Mouse (Mus musculus) kidney, embryonic 16.5 days (tissue): ENCODE measurements around the gene Cphx1. TPM values are rescaled to one million over a fixed set of nuclear protein-coding genes. Genes with fewer than 3 reads are reported as not detected.
A peak's percentile ranks its signal among the peaks of the same experiment; 100 is the strongest.
"Not testable (repeated sequence)": the region's sequence is repeated elsewhere in the genome, so short reads cannot be mapped to it uniquely, and the experiment has no call there.

Experiments
- ATAC-seq: fragments of 200-750 bp; cut with Nextera tagmentation; 2 replicates; pipeline ENCODE4 v1.8.0; 2017; ENCODE audit warnings: moderate TSS enrichment; ENCODE audit not compliant: low FRiP score, low TSS enrichment
- H3K27ac ChIP-seq: fragments of 300-500 bp; sonication (generic); 2 replicates; pipeline ENCODE4 v1.5.1; 2014; ENCODE audit warnings: low read length
- H3K27me3 ChIP-seq: fragments of 300-500 bp; sonication (generic); 2 replicates; pipeline ENCODE4 v1.6.1; 2014; ENCODE audit warnings: low read length, control low read depth, mixed read lengths; ENCODE audit not compliant: insufficient read depth
- H3K36me3 ChIP-seq: fragments of 300-500 bp; sonication (generic); 2 replicates; pipeline ENCODE4 v1.6.1; 2014; ENCODE audit warnings: low read length, control low read depth, mixed read lengths; ENCODE audit not compliant: insufficient read depth
- H3K4me1 ChIP-seq: fragments of 300-500 bp; sonication (generic); 2 replicates; pipeline ENCODE4 v1.6.1; 2014; ENCODE audit warnings: low read length, control low read depth, mixed read lengths; ENCODE audit not compliant: insufficient read depth
- H3K4me2 ChIP-seq: fragments of 300-500 bp; sonication (generic); replicated peaks from 2 replicates; pipeline ENCODE4 v1.6.1; 2014; ENCODE audit warnings: low read depth, low read length
- H3K4me3 ChIP-seq: fragments of 300-500 bp; sonication (generic); 2 replicates; pipeline ENCODE4 v1.5.1; 2014; ENCODE audit warnings: mild to moderate bottlenecking, low read length
- H3K9ac ChIP-seq: fragments of 300-500 bp; sonication (generic); replicated peaks from 2 replicates; pipeline ENCODE4 v1.6.1; 2014; ENCODE audit warnings: low read length
- H3K9me3 ChIP-seq: fragments of 300-500 bp; sonication (generic); 2 replicates; pipeline ENCODE4 v1.6.1; 2016; ENCODE audit warnings: low read length, control low read depth
- WGBS: fragments of 180-500 bp; shearing (Covaris S2); extraction: QIAGEN DNeasy Blood & Tissue Kit; methylation state at CpG from one replicate; pipeline ENCODE4 v1.1.7; 2014; 5-methylcytosine and 5-hydroxymethylcytosine counted together
- polyA plus RNA-seq: library from polyadenylated mRNA; unstranded; fragments of >200 nt; fragmentation: Nextera tagmentation; extraction: Ambion mirVana; gene quantifications from 2 replicates; pipeline ENCODE4 v1.2.1, GENCODE M21; 2015

Gene Cphx1
- polyA plus RNA-seq, result 0.17 TPM in 1 of 2 replicates, not detected in the other

- ATAC-seq, H3K4me1 ChIP-seq, H3K9ac ChIP-seq, H3K27ac ChIP-seq, H3K4me3 ChIP-seq, H3K36me3 ChIP-seq, H3K27me3 ChIP-seq, H3K9me3 ChIP-seq, H3K4me2 ChIP-seq: not testable (repeated sequence)
- no CpG with 5 or more reads among the region's 8 CpGs for WGBS
Measured at GRCm38 (mm10) chr14:25938004-25938403, at the start of gene Cphx1. Gene Cphx1 (plus strand): TSS chr14:25938304.

- H3K27me3 ChIP-seq, H3K4me3 ChIP-seq, H3K36me3 ChIP-seq, ATAC-seq, H3K27ac ChIP-seq, H3K4me2 ChIP-seq, H3K4me1 ChIP-seq, H3K9me3 ChIP-seq, H3K9ac ChIP-seq: not testable (repeated sequence)
- no CpG with 5 or more reads among the region's 3 CpGs for WGBS
Measured at GRCm38 (mm10) chr14:25894566-25894965, 43.5 kb upstream of the Cphx1 start.

- not testable (repeated sequence) for H3K27me3 ChIP-seq, H3K4me2 ChIP-seq, H3K4me1 ChIP-seq, H3K9me3 ChIP-seq, H3K9ac ChIP-seq, H3K4me3 ChIP-seq, H3K36me3 ChIP-seq, H3K27ac ChIP-seq, ATAC-seq
- no CpG with 5 or more reads among the region's 7 CpGs for WGBS
Measured at GRCm38 (mm10) chr14:25895686-25896085, 42.4 kb upstream of the Cphx1 start.

- not testable (repeated sequence) for H3K9me3 ChIP-seq, H3K4me2 ChIP-seq, H3K9ac ChIP-seq, H3K27me3 ChIP-seq, H3K36me3 ChIP-seq, H3K27ac ChIP-seq, H3K4me1 ChIP-seq, H3K4me3 ChIP-seq, ATAC-seq
- no CpG with 5 or more reads among the region's 10 CpGs for WGBS
Measured at GRCm38 (mm10) chr14:25903000-25903399, 35.1 kb upstream of the Cphx1 start, which contains the start of gene Plac9a. Gene Plac9a (minus strand): TSS chr14:25903100.

- not testable (repeated sequence) for H3K27ac ChIP-seq, H3K27me3 ChIP-seq, H3K4me2 ChIP-seq, H3K36me3 ChIP-seq, H3K4me3 ChIP-seq, ATAC-seq, H3K9ac ChIP-seq, H3K4me1 ChIP-seq, H3K9me3 ChIP-seq
- no CpG with 5 or more reads among the region's 5 CpGs for WGBS
Measured at GRCm38 (mm10) chr14:25905243-25905642, 32.9 kb upstream of the Cphx1 start.

GRCm38 (mm10) chr14:25907272-25907671 is 30.8 kb upstream of the Cphx1 start:
- H3K4me3 ChIP-seq, ATAC-seq: not testable (repeated sequence)
- no CpG with 5 or more reads among the region's 9 CpGs for WGBS

GRCm38 (mm10) chr14:25908976-25909375 is 29.1 kb upstream of the Cphx1 start:
- ATAC-seq, H3K4me3 ChIP-seq, H3K36me3 ChIP-seq, H3K9me3 ChIP-seq, H3K4me2 ChIP-seq, H3K27me3 ChIP-seq, H3K27ac ChIP-seq, H3K4me1 ChIP-seq, H3K9ac ChIP-seq: not testable (repeated sequence)
- WGBS, result no CpG with 5 or more reads among the region's 8 CpGs

More at GRCm38 (mm10) chr14:25907272-25907671, 30.8 kb upstream of the Cphx1 start:
- not testable (repeated sequence) for H3K9ac ChIP-seq, H3K36me3 ChIP-seq, H3K4me2 ChIP-seq, H3K27me3 ChIP-seq, H3K4me1 ChIP-seq, H3K27ac ChIP-seq, H3K9me3 ChIP-seq

GRCm38 (mm10) chr14:25918427-25919170 is 19.5 kb upstream of the Cphx1 start:
- H3K4me3 ChIP-seq, ATAC-seq, H3K27me3 ChIP-seq, H3K27ac ChIP-seq, H3K36me3 ChIP-seq, H3K4me1 ChIP-seq, H3K9me3 ChIP-seq, H3K9ac ChIP-seq, H3K4me2 ChIP-seq: not testable (repeated sequence)
- WGBS, result no CpG with 5 or more reads among the region's 5 CpGs

GRCm38 (mm10) chr14:25926814-25927561 is 11.1 kb upstream of the Cphx1 start:
- H3K27me3 ChIP-seq, H3K4me2 ChIP-seq, H3K36me3 ChIP-seq, H3K27ac ChIP-seq, H3K4me1 ChIP-seq, H3K9ac ChIP-seq, H3K4me3 ChIP-seq, H3K9me3 ChIP-seq: not testable (repeated sequence)
- peak; percentile 88 for ATAC-seq
- no CpG with 5 or more reads among the region's 44 CpGs for WGBS

GRCm38 (mm10) chr14:25927562-25927881 is 10.6 kb upstream of the Cphx1 start, which contains the start of gene Tmem254a:
Gene Tmem254a (minus strand): TSS chr14:25927672.
- H3K9me3 ChIP-seq, H3K9ac ChIP-seq, H3K4me2 ChIP-seq, H3K27ac ChIP-seq, H3K27me3 ChIP-seq, H3K36me3 ChIP-seq, H3K4me3 ChIP-seq, H3K4me1 ChIP-seq: not testable (repeated sequence)
- WGBS, result no CpG with 5 or more reads among the region's 10 CpGs
- peak; percentile 90; the same call in 1 of the 2 replicates for ATAC-seq
